Mouse (Mus musculus) kidney, adult 8-10 months (tissue): Measurements from ENCODE around the gene Fut11.
"Not testable (repeated sequence)": the region's sequence is repeated elsewhere in the genome, so short reads cannot be mapped to it uniquely, and the experiment has no call there.

ENCODE experiments used
- DNase-seq, 2 experiments: peaks; one replicate each; pipeline ENCODE4 v3.0.0; 2022

Gene Fut11

DNA sequence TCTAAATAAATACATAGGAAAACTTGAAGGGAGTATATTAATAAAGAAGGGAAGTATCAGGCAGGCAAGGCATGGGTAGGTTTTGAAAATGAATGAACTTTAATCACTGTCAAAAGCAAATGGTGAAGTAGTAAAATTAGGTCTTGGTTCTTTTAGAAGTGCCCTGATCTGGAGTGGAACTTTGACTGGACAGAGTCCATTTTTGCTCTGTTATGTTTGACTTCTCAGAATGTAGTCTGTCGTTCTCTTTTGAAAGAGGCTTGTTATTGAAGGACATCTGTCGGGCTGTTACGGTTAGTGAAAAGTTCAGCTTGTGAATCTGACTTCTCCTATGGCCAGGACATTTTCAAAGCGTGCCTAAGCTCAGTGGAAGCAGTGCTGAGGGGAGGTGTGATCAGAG, 16.9 kb upstream of the Fut11 start:
- no peak for DNase-seq

DNA sequence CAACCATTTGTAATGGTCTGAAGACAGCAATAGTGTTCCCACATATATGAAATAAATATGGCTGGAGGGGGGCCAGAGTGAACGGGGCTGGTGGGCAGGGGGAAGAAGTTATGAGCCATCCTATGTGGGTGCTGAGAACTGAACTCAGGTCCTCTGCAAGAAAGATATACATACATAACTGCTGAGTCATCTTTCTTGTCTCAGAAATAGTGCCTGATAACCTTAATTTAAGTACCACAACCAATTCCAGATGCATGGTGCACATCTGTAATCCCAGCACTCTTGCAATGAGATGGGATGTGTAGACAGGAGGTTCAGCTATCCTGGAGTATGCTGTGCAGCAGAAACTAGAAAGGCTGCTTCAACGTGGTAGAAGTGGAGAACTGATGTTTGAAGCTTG, 13.0 kb upstream of the Fut11 start:
- no peak for DNase-seq

DNA sequence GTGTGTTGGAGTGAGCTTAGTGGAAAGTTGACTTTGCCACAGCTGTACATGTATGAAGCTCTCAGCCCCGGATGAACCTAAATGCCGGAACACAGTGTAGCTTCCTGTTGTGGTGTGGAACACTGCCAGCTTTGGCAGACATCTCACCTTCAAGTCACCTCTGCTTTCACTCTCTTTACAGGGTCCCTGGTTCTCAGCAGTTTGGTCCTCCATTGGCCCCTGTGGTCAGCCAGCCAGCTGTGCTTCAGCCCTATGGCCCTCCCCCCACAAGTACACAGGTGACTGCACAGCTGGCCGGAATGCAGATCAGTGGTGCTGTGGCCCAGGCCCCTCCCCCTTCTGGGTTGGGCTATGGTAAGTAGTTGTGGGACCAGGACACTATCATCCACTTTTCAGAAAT, 12.3 kb upstream of the Fut11 start:
- peak; percentile 46 to 47 for DNase-seq

DNA sequence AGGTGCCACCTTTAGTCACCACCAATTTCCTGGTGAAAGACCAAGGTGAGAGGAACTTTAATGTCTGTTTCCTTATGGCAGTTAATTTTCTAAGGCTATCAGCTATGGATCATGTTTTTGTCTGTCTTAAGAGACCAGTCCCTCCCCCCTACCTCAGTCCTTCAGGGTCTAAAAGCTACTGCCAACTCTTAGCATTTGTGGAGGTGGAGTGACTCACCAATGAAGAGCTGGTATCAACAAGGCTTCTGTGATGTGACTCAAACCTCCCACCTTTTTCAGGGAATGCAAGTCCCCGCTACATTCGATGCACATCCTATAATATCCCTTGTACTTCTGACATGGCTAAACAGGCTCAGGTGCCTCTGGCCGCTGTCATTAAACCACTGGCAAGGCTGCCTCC, 8.2 kb upstream of the Fut11 start:
- no peak for DNase-seq

- DNase-seq, result no peak
Observed at GRCm38 (mm10) chr14:20689009-20689408, 5.8 kb upstream of the Fut11 start.

GRCm38 (mm10) chr14:20691772-20692171, 3.0 kb upstream of the Fut11 start:
- no peak for DNase-seq

DNA sequence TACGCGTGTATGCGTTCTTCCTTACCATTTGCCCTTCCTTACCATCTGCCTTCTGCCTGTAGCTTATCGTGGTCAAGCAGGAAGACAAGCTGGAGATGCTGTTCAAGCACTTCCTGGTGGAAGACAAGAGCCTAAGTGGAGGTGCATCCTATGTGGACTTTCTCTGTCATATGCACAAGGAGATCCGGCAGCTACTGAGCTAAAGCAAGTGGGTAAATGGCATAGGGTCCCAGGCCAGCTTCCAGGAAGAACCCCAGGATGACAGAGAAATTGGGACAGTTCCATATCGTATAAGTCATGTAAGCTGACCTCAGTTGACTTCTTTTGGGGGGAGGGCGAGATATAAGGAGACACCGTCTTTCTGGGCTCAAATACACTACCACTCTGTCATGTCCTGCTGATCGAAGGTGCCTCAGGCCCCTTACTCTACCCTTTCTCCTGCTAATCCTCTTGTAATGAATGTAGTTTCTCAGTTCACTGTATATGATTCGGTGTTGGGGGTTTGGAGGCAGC, 1.1 kb upstream of the Fut11 start:
- no peak for DNase-seq

- no peak for DNase-seq
Observed at GRCm38 (mm10) chr14:20694185-20694883, 434 bp upstream of the Fut11 start.

- DNase-seq, result no peak
Observed at GRCm38 (mm10) chr14:20695761-20696520, 1.2 kb downstream of the Fut11 start.

GRCm38 (mm10) chr14:20696986-20697385, 2.2 kb downstream of the Fut11 start:
- peak in 1 of 2 experiments; percentile 39 for DNase-seq

DNA sequence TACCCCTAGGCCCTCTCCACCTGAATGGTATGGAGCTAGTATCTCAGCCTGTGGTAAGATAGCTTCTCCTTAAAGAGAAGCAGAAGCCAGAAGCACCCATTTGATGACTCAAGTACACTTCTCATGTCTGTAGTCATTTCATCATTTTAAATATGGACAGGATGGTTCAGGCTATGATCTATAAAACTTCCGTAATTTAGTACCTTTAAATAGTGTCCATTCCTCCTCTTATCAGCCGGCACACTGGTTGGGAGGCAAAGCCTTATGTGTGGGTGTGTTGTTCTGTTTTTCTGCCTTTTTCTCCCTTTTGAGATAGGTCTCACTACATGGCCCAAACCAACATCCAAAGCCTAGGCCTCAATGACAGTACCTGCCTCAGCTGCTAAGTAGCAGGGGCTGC, 3.7 kb downstream of the Fut11 start:
- no peak for DNase-seq

GRCm38 (mm10) chr14:20700362-20700761, 5.6 kb downstream of the Fut11 start:
- no peak for DNase-seq

DNA sequence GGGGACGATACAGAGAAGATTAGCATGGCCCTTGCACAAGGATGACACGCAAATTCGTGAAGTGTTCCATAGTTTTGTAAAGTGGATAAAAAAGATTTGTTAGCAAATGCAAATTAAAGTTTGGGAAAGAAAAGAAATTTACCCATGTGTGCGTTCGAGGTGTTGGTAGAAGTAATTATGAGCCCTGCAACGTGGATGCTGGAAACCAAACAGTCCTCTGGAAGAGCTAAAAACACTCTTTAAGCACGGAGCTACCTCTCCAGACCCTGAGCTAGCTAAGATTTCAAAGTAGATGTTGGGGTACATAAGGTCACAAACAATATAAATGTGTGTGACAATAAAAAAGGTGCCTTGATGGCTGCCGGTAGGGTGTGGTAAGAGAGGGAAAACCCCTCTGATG, 6.8 kb downstream of the Fut11 start:
- no peak for DNase-seq

GRCm38 (mm10) chr14:20702096-20702740, 7.5 kb downstream of the Fut11 start:
- DNase-seq, result no peak

DNA sequence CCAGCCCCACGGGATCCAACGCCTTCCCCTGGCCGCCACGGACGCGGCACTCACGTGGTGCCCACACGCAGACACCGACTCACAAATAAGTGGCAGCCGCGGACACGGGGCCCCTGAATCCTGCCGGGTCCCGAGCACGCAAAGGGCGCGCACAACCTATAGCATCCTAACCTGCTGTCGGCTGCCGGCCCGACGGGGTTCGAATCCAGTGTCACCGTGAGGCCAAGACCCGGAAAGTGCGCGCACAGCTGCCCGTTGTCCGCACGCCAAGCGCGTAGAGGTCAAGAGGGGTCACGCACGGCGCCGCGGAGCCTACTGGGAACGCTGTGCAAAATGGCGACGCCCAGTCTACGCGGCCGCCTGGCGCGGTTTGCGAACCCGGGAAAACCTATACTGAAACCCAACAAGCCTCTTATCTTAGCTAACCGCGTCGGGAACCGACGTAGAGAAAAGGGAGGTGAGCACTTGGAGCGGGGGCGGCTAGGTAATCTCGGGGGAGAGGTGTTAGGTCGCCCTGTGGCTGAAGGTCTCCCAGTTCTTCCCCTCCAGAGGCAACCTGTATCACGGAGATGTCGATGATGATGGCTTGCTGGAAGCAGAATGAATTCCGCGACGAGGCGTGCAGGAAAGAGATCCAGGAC, 8.1 kb downstream of the Fut11 start, which contains the start of gene Chchd1:
Gene Chchd1 (plus strand): TSS at position 266 of the 641 bp plus-strand sequence.
- peak; percentile 83 to 90 for DNase-seq

DNA sequence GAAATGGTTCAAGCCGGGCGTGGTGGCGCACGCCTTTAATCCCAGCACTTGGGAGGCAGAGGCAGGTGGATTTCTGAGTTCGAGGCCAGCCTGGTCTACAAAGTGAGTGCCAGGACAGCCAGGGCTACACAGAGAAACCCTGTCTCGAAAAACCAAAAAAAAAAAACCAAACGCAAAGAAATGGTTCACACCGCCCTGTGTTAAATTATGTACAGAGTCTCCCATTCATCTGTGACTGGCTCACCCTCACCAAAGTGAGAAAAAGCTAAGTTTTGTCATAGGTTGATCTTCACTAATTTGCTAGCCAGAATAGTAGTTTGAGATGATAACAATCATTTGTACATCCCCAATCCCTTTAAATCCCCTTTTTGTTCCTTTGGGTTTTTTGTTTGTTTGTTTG, 8.7 kb downstream of the Fut11 start:
- not testable (repeated sequence) for DNase-seq

- DNase-seq, result peak; percentile 85 to 89
Observed at GRCm38 (mm10) chr14:20707201-20708190, 12.7 kb downstream of the Fut11 start, which contains the start of gene Zswim8. Zswim8 (plus strand) TSS chr14:20707552.

DNA sequence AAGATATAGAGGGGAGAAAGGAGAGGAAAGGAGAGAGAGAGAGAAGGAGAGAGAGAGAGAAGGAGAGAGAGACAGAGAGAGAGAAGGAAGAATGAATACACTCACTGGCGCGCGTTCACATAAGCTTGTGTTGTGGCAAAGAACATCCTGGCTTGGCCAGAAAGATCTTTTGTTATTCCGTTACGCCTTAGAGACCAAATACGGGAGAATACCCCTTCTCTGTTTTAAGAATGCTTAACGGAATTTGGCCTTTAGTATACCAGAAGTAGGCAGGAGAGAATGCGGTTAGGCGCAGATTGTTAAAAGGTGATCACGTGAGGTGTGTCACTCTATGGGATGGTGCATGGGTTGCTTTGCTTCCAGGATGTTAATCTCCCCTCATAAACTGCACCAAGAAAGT, 13.5 kb downstream of the Fut11 start:
- no peak for DNase-seq

DNA sequence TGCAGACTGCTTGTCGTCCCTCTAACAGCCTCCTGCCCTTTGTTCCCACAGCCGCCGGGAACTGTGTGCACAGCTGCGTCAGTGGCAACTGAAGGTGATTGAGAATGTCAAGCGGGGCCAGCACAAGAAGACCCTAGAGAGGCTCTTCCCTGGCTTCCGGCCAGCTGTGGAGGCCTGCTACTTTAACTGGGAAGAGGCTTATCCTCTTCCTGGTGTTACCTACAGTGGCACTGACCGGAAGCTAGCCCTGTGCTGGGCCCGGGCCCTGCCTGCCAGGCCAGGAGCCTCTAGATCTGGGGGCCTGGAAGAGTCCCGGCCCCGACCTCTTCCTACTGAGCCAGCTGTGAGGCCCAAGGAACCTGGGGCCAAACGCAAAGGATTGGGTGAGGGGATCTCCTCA, 19.1 kb downstream of the Fut11 start:
- no peak for DNase-seq

- DNase-seq, result no peak
Observed at GRCm38 (mm10) chr14:20718443-20718842, 23.7 kb downstream of the Fut11 start.

DNA sequence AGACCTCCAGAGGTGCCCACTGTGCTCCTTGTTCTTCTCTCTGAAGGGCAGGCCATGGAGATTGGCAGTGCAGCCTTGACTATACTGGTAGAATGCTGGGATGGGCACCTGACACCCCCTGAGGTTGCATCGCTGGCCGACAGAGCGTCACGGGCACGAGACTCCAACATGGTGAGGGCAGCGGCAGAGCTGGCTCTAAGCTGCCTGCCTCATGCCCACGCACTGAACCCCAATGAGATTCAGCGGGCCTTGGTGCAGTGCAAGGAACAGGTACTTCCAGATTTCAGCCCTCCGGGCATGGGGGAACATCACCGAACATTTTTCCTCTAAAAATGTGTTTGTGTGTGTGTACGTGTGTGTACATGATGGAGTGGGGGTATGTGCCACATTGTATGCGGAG, 25.0 kb downstream of the Fut11 start:
- no peak for DNase-seq

DNA sequence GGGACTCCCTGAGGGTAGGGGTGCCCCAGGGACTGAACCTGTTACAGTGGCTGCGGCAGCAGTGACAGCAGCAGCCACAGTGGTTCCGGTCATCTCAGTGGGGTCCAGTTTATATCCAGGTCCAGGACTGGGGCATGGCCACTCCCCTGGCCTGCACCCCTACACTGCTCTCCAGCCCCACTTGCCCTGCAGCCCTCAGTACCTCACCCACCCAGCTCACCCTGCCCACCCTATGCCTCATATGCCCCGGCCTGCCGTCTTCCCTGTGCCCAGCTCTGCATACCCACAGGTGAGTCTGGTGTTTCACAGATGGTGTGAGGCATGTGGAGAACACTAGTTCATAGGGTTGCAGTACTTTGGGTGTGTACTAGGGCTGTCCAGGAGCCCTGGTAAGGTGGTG, 26.6 kb downstream of the Fut11 start:
- no peak for DNase-seq
